Mouse (Mus musculus) hindbrain, embryonic 13.5 days (tissue): Measurements from ENCODE around the gene Abhd6. TPM values are rescaled to one million over a fixed set of nuclear protein-coding genes. Genes with fewer than 3 reads are reported as not detected.
"Not testable (repeated sequence)": the region's sequence is repeated elsewhere in the genome, so short reads cannot be mapped to it uniquely, and the experiment has no call there.

Experiments used
- ATAC-seq: fragments of 200-750 bp; cut with Nextera tagmentation; 2 replicates; pipeline ENCODE4 v1.8.0; 2017; ENCODE audit warnings: moderate TSS enrichment; ENCODE audit not compliant: low FRiP score
- H3K27ac ChIP-seq: fragments of 300-500 bp; sonication (generic); 2 replicates; pipeline ENCODE4 v1.5.1; 2015; ENCODE audit warnings: inconsistent platforms, mild to moderate bottlenecking, moderate library complexity
- H3K27me3 ChIP-seq: fragments of 300-500 bp; sonication (generic); 2 replicates; pipeline ENCODE4 v1.6.1; 2015; ENCODE audit warnings: mild to moderate bottlenecking, inconsistent platforms
- H3K36me3 ChIP-seq: fragments of 300-500 bp; sonication (generic); 2 replicates; pipeline ENCODE4 v1.6.1; 2015; ENCODE audit warnings: mild to moderate bottlenecking, inconsistent platforms
- H3K4me1 ChIP-seq: fragments of 300-500 bp; sonication (generic); replicated peaks from 2 replicates; pipeline ENCODE4 v1.6.1; 2015; ENCODE audit warnings: inconsistent platforms
- H3K4me2 ChIP-seq: fragments of 300-500 bp; sonication (generic); 2 replicates; pipeline ENCODE4 v1.6.1; 2015; ENCODE audit warnings: inconsistent platforms, mild to moderate bottlenecking, moderate library complexity
- H3K4me3 ChIP-seq: fragments of 300-500 bp; sonication (generic); 2 replicates; pipeline ENCODE4 v1.5.1; 2015; ENCODE audit warnings: mild to moderate bottlenecking, inconsistent platforms
- H3K9ac ChIP-seq: fragments of 300-500 bp; sonication (generic); 2 replicates; pipeline ENCODE4 v1.6.1; 2015; ENCODE audit warnings: mild to moderate bottlenecking, inconsistent platforms
- H3K9me3 ChIP-seq: fragments of 300-500 bp; sonication (generic); 2 replicates; pipeline ENCODE4 v1.6.1; 2016; ENCODE audit warnings: inconsistent platforms
- WGBS: fragments of 180-500 bp; shearing (Covaris S2); methylation state at CpG from one replicate; pipeline ENCODE4 v1.1.7; 2015; 5-methylcytosine and 5-hydroxymethylcytosine counted together
- polyA plus RNA-seq: library from polyadenylated mRNA; unstranded; fragments of >200 nt; fragmentation: Nextera tagmentation; extraction: Ambion mirVana; gene quantifications from 2 replicates; pipeline ENCODE4 v1.2.1, GENCODE M21; 2015

The Abhd6 gene
- polyA plus RNA-seq, 1 experiment from 2014 or later = 31.7 TPM

- Histone ChIP-seq H3K27ac (no peak overlapping the region), H3K27me3 (peaks cover 38% of the 10 kb centered on the region), H3K4me3 (no peak overlapping the region), H3K9me3 (no peaks in the 10 kb centered on the region), H3K4me1 (peaks cover 28% of the 10 kb centered on the region), H3K9ac (no peak overlapping the region), H3K4me2 (no peak overlapping the region; the same call in 1 of the 2 replicates), H3K36me3 (no peaks in the 10 kb centered on the region)
- WGBS = 19% methylated on average over 17 of the region's 17 CpGs
- no peak for ATAC-seq
Observed at GRCm38 (mm10) chr14:8000831-8001685, 1.6 kb upstream of the Abhd6 start.

- peak overlapping the region; percentile 84 for H3K4me2 ChIP-seq
- peak; percentile 80 for ATAC-seq
- peak overlapping the region; percentile 62 for H3K4me3 ChIP-seq
- H3K27ac ChIP-seq = peak overlapping the region; percentile 87
- no peaks in the 10 kb centered on the region for H3K36me3 ChIP-seq
- H3K9ac ChIP-seq = peak overlapping the region; percentile 81
- no peaks in the 10 kb centered on the region for H3K9me3 ChIP-seq
- under 1% methylated on average over 23 of the region's 23 CpGs for WGBS
- peaks cover 38% of the 10 kb centered on the region for H3K27me3 ChIP-seq
- H3K4me1 ChIP-seq = peaks cover 28% of the 10 kb centered on the region
Observed at GRCm38 (mm10) chr14:8003093-8003670, 480 bp downstream of the Abhd6 start.

GRCm38 (mm10) chr14:8003727-8004670 lies 1.3 kb downstream of the Abhd6 start:
- H3K4me1 ChIP-seq = peaks cover 30% of the 10 kb centered on the region
- H3K27ac ChIP-seq = no peak overlapping the region; the same call in 1 of the 2 replicates
- peak overlapping the region; percentile 62 for H3K4me3 ChIP-seq
- H3K4me2 ChIP-seq = peak overlapping the region; percentile 84
- peaks cover 31% of the 10 kb centered on the region for H3K27me3 ChIP-seq
- 42% methylated on average over 18 of the region's 18 CpGs for WGBS
- peak overlapping the region; percentile 81 for H3K9ac ChIP-seq
- H3K36me3 ChIP-seq = no peaks in the 10 kb centered on the region
- no peaks in the 10 kb centered on the region for H3K9me3 ChIP-seq
- ATAC-seq = no peak

GRCm38 (mm10) chr14:8006061-8006460 lies 3.4 kb downstream of the Abhd6 start:
- whole genome bisulfite sequencing = 64% methylated on average over 3 of the region's 3 CpGs

GRCm38 (mm10) chr14:8007084-8007483 lies 4.4 kb downstream of the Abhd6 start:
- Histone ChIP-seq H3K9ac (no peak overlapping the region), H3K27ac (no peak overlapping the region), H3K9me3 (no peaks in the 10 kb centered on the region), H3K27me3 (peaks cover under 1% of the 10 kb centered on the region), H3K36me3 (no peaks in the 10 kb centered on the region), H3K4me2 (no peak overlapping the region), H3K4me1 (peaks cover 29% of the 10 kb centered on the region), H3K4me3 (no peak overlapping the region)
- ATAC-seq = no peak

More at GRCm38 (mm10) chr14:8006061-8006460, 3.4 kb downstream of the Abhd6 start:
- not testable (repeated sequence) for H3K4me2 ChIP-seq, H3K9me3 ChIP-seq, H3K4me3 ChIP-seq, H3K36me3 ChIP-seq, ATAC-seq, H3K27ac ChIP-seq, H3K9ac ChIP-seq
- peaks cover 30% of the 10 kb centered on the region for H3K4me1 ChIP-seq
- peaks cover 11% of the 10 kb centered on the region for H3K27me3 ChIP-seq

- ATAC-seq = no peak
- no peak overlapping the region for H3K4me2 ChIP-seq
- H3K9me3 ChIP-seq = no peaks in the 10 kb centered on the region
- H3K27me3 ChIP-seq = no peaks in the 10 kb centered on the region
- WGBS = 94% methylated on average over 2 of the region's 2 CpGs
- H3K4me1 ChIP-seq = peaks cover 25% of the 10 kb centered on the region
- no peak overlapping the region for H3K27ac ChIP-seq
- no peak overlapping the region for H3K4me3 ChIP-seq
- H3K36me3 ChIP-seq = no peaks in the 10 kb centered on the region
- no peak overlapping the region for H3K9ac ChIP-seq
Observed at GRCm38 (mm10) chr14:8007486-8007885, 4.8 kb downstream of the Abhd6 start.

GRCm38 (mm10) chr14:8007923-8008322 lies 5.2 kb downstream of the Abhd6 start:
- Histone ChIP-seq H3K4me3 (no peak overlapping the region), H3K4me2 (no peak overlapping the region), H3K9ac (no peak overlapping the region), H3K36me3 (no peaks in the 10 kb centered on the region), H3K9me3 (no peaks in the 10 kb centered on the region), H3K27me3 (no peaks in the 10 kb centered on the region), H3K27ac (no peak overlapping the region), H3K4me1 (peaks cover 25% of the 10 kb centered on the region)
- 85% methylated on average over 10 of the region's 10 CpGs for WGBS
- ATAC-seq = no peak

- peaks cover 8% of the 10 kb centered on the region; the same call in 1 of the 2 replicates for H3K4me1 ChIP-seq
- ATAC-seq = no peak
- WGBS = 84% methylated on average over 2 of the region's 2 CpGs
- H3K27me3 ChIP-seq = no peaks in the 10 kb centered on the region
- no peak overlapping the region for H3K4me2 ChIP-seq
- H3K4me3 ChIP-seq = no peak overlapping the region
- H3K9me3 ChIP-seq = no peaks in the 10 kb centered on the region
- no peak overlapping the region for H3K9ac ChIP-seq
- H3K36me3 ChIP-seq = no peaks in the 10 kb centered on the region
- no peak overlapping the region for H3K27ac ChIP-seq
Observed at GRCm38 (mm10) chr14:8011297-8011696, 8.6 kb downstream of the Abhd6 start.

GRCm38 (mm10) chr14:8011938-8012337 lies 9.2 kb downstream of the Abhd6 start:
- Histone ChIP-seq H3K9me3 (no peaks in the 10 kb centered on the region), H3K4me2 (no peak overlapping the region), H3K27ac (no peak overlapping the region), H3K36me3 (no peaks in the 10 kb centered on the region), H3K27me3 (no peaks in the 10 kb centered on the region), H3K4me1 (peaks cover 8% of the 10 kb centered on the region; the same call in 1 of the 2 replicates), H3K4me3 (no peak overlapping the region), H3K9ac (no peak overlapping the region)
- 81% methylated on average over 6 of the region's 6 CpGs for WGBS
- ATAC-seq = no peak

- WGBS = 93% methylated on average over 6 of the region's 6 CpGs
- Histone ChIP-seq H3K27me3 (no peaks in the 10 kb centered on the region), H3K4me1 (no peaks in the 10 kb centered on the region), H3K36me3 (0 out of 2 replicates have a peak, but pooled peaks cover 4% of the 10 kb centered on the region), H3K4me2 (no peak overlapping the region), H3K27ac (no peak overlapping the region), H3K9me3 (no peaks in the 10 kb centered on the region), H3K9ac (no peak overlapping the region), H3K4me3 (no peak overlapping the region)
- ATAC-seq = no peak
Observed at GRCm38 (mm10) chr14:8015756-8016155, 13.1 kb downstream of the Abhd6 start.

GRCm38 (mm10) chr14:8016276-8016675 lies 13.6 kb downstream of the Abhd6 start:
- WGBS = 88% methylated on average over 6 of the region's 6 CpGs
- H3K4me2 ChIP-seq = no peak overlapping the region

GRCm38 (mm10) chr14:8016951-8017350 lies 14.2 kb downstream of the Abhd6 start:
- no peak for ATAC-seq
- H3K4me2 ChIP-seq = no peak overlapping the region
- no peaks in the 10 kb centered on the region for H3K27me3 ChIP-seq
- no peaks in the 10 kb centered on the region for H3K4me1 ChIP-seq
- no peaks in the 10 kb centered on the region for H3K9me3 ChIP-seq
- H3K36me3 ChIP-seq = 0 out of 2 replicates have a peak, but pooled peaks cover 4% of the 10 kb centered on the region
- WGBS = 87% methylated on average over 1 of the region's 1 CpGs
- no peak overlapping the region for H3K9ac ChIP-seq
- no peak overlapping the region for H3K4me3 ChIP-seq
- H3K27ac ChIP-seq = no peak overlapping the region

More at GRCm38 (mm10) chr14:8016276-8016675, 13.6 kb downstream of the Abhd6 start:
- no peaks in the 10 kb centered on the region for H3K27me3 ChIP-seq
- H3K27ac ChIP-seq = no peak overlapping the region
- no peak overlapping the region for H3K9ac ChIP-seq
- ATAC-seq = no peak
- 0 out of 2 replicates have a peak, but pooled peaks cover 4% of the 10 kb centered on the region for H3K36me3 ChIP-seq
- H3K4me1 ChIP-seq = no peaks in the 10 kb centered on the region
- H3K4me3 ChIP-seq = no peak overlapping the region
- H3K9me3 ChIP-seq = no peaks in the 10 kb centered on the region
